Mouse (Mus musculus): ENCODE measurements around the gene Tmem56.

The Tmem56 gene

GRCm38 (mm10) chr3:121169092-121169942, 113.6 kb downstream of the Tmem56 start:
- DNase-seq (ENCODE audit: low spot score in 2 of 2) = no peak

GRCm38 (mm10) chr3:121168581-121168980, 114.3 kb downstream of the Tmem56 start:
- DNase-seq (ENCODE audit: low spot score in 2 of 2) = no peak

- peak; percentile 39 to 55 for DNase-seq (ENCODE audit: low spot score in 2 of 2)
Measured at GRCm38 (mm10) chr3:121163271-121163819, 119.6 kb downstream of the Tmem56 start.

GRCm38 (mm10) chr3:121161661-121162060, 121.2 kb downstream of the Tmem56 start:
- DNase-seq (ENCODE audit: low spot score in 2 of 2) = no peak

- no peak for DNase-seq (ENCODE audit: low spot score in 2 of 2)
Measured at GRCm38 (mm10) chr3:121160424-121160823, 122.5 kb downstream of the Tmem56 start.

GRCm38 (mm10) chr3:121159566-121159965, 123.3 kb downstream of the Tmem56 start:
- no peak for DNase-seq (ENCODE audit: low spot score in 2 of 2)

- peak in 1 of 2 experiments; percentile 31 for DNase-seq (ENCODE audit: low spot score in 2 of 2)
Measured at GRCm38 (mm10) chr3:121158901-121159351, 124.0 kb downstream of the Tmem56 start.

GRCm38 (mm10) chr3:121157546-121158330, 125.2 kb downstream of the Tmem56 start:
- no peak for DNase-seq (ENCODE audit: low spot score in 2 of 2)

GRCm38 (mm10) chr3:121156451-121157186, 126.3 kb downstream of the Tmem56 start:
- no peak for DNase-seq (ENCODE audit: low spot score in 2 of 2)

GRCm38 (mm10) chr3:121156043-121156442, 126.9 kb downstream of the Tmem56 start:
- DNase-seq (ENCODE audit: low spot score in 2 of 2) = no peak
